10 mouse cellular contexts compared by ENCODE assay signal in genomic region chr7:18923711-18924191, GRCm38 (mm10). TPM values are rescaled to one million over a fixed set of nuclear protein-coding genes. Genes with fewer than 3 reads are reported as not detected.
DNase-seq lines count a peak whose midpoint lies in the region; ATAC-seq lines count a peak whose summit lies in the region.
"Had no signal": no experiment of that assay in that cellular context is flagged by ENCODE, and none has a peak within 500 bp of the region (broad histone marks: within the 10 kb centered on the region; RNA-seq: fewer than 3 reads in every experiment).

No protein-coding gene starts in this region.

- peak; percentile 76 for DNase-seq in R1 (ENCODE audit: low read depth, low spot score)
- DNase-seq in cerebellum, postnatal 14 days: peak; percentile 76 to 78
- DNase-seq in ovary, adult 18-20 months (ENCODE audit: low spot score): no peak
- no peak for DNase-seq in layer of hippocampus, adult 9-10 months (ENCODE audit: low spot score)
- DNase-seq in spleen, postnatal 14 days (ENCODE audit: low spot score in 2 of 2): no peak

- H3K4me2 ChIP-seq in hindbrain, embryonic 12.5 days (replicated peaks): peak overlapping the region; percentile 83
- peak overlapping the region; percentile 59 for H3K4me2 ChIP-seq in midbrain, embryonic 16.5 days (ENCODE audit: low read length)
- H3K4me2 ChIP-seq: limb, embryonic 13.5 days had no signal

- peak overlapping the region; percentile 95 for H3K27ac ChIP-seq in hindbrain, embryonic 12.5 days
- H3K27ac ChIP-seq in midbrain, embryonic 16.5 days (ENCODE audit: low read length): peak overlapping the region; percentile 97
- H3K27ac ChIP-seq: limb, embryonic 13.5 days had no signal

- H3K27me3 ChIP-seq in hindbrain, embryonic 12.5 days: peaks cover 13% of the 10 kb centered on the region
- H3K27me3 ChIP-seq in midbrain, embryonic 16.5 days (ENCODE audit: control insufficient read depth, insufficient read depth, low read depth, low read length): no peaks in the 10 kb centered on the region

- peak; percentile 35 for ATAC-seq in hindbrain, embryonic 12.5 days (ENCODE audit: low FRiP score)
- peak; percentile 19 for ATAC-seq in midbrain, embryonic 16.5 days
- ATAC-seq in activated CD4-positive, CD25-positive, alpha-beta regulatory T cell, adult 4 months: no peak

- peaks cover 61% of the 10 kb centered on the region for H3K4me1 ChIP-seq in hindbrain, embryonic 12.5 days
- H3K4me1 ChIP-seq in midbrain, embryonic 16.5 days (ENCODE audit: control insufficient read depth, insufficient read depth, low read length): peaks cover 61% of the 10 kb centered on the region

- H3K9me3 ChIP-seq in hindbrain, embryonic 12.5 days (replicated peaks): no peaks in the 10 kb centered on the region
- H3K9me3 ChIP-seq in midbrain, embryonic 16.5 days (replicated peaks; ENCODE audit: control insufficient read depth, low read length, poor library complexity, severe bottlenecking): no peaks in the 10 kb centered on the region
- H3K9me3 ChIP-seq: limb, embryonic 13.5 days; megakaryocyte, embryonic 14.5 days had no signal

- H3K4me3 ChIP-seq in hindbrain, embryonic 12.5 days: peak overlapping the region; percentile 12; the same call in 1 of the 2 replicates
- H3K4me3 ChIP-seq in midbrain, embryonic 16.5 days (ENCODE audit: low read depth, low read length): peak overlapping the region; percentile 4; the same call in 1 of the 2 replicates
- H3K4me3 ChIP-seq: limb, embryonic 13.5 days; megakaryocyte, embryonic 14.5 days had no signal

- no peaks in the 10 kb centered on the region for H3K36me3 ChIP-seq in hindbrain, embryonic 12.5 days
- H3K36me3 ChIP-seq in midbrain, embryonic 16.5 days (ENCODE audit: control insufficient read depth, insufficient read depth, low read length): no peaks in the 10 kb centered on the region
- H3K36me3 ChIP-seq: limb, embryonic 13.5 days had no signal

- WGBS in hindbrain, embryonic 12.5 days: 18% methylated on average over 4 of the region's 4 CpGs
- 15% methylated on average over 4 of the region's 4 CpGs for WGBS in midbrain, embryonic 16.5 days

- peak overlapping the region; percentile 13; the same call in 1 of the 2 replicates for H3K9ac ChIP-seq in hindbrain, embryonic 12.5 days
- peak overlapping the region; percentile 43 for H3K9ac ChIP-seq in midbrain, embryonic 16.5 days (ENCODE audit: low read depth, low read length)
- H3K9ac ChIP-seq: limb, embryonic 13.5 days had no signal

RNA-seq across cellular contexts. Expression of gene Nova2, which starts 1.9 kb away (rescaled TPM):
- 11.2 and 12.5 TPM in 2 replicates for polyA plus RNA-seq in hindbrain, embryonic 12.5 days (2016; fragmentation: Nextera tagmentation; extraction: Ambion mirVana)
- polyA plus RNA-seq in midbrain, embryonic 16.5 days (2015; fragmentation: Nextera tagmentation; extraction: Ambion mirVana): 11.9 and 14.3 TPM in 2 replicates
- not detected for polyA plus RNA-seq in activated CD4-positive, CD25-positive, alpha-beta regulatory T cell, adult 4 months (2017; shearing (Covaris generic))

RNA-seq across cellular contexts. Expression of gene Ccdc61, which starts 13.5 kb away (rescaled TPM):
- 28.8 and 31.9 TPM in 2 replicates for polyA plus RNA-seq in hindbrain, embryonic 12.5 days (2016; fragmentation: Nextera tagmentation; extraction: Ambion mirVana)
- polyA plus RNA-seq in midbrain, embryonic 16.5 days (2015; fragmentation: Nextera tagmentation; extraction: Ambion mirVana): 24.7 and 31.2 TPM in 2 replicates
- 1 to 10 TPM; 5.3 to 9.2 TPM for polyA plus RNA-seq in activated CD4-positive, CD25-positive, alpha-beta regulatory T cell, adult 4 months (2017; shearing (Covaris generic))

RNA-seq across cellular contexts. Expression of gene Pglyrp1, which starts 52.6 kb away (rescaled TPM):
- polyA plus RNA-seq in hindbrain, embryonic 12.5 days (2016; fragmentation: Nextera tagmentation; extraction: Ambion mirVana): 2.9 and 3.8 TPM in 2 replicates
- polyA plus RNA-seq in midbrain, embryonic 16.5 days (2015; fragmentation: Nextera tagmentation; extraction: Ambion mirVana): 25.4 and 29.9 TPM in 2 replicates
- polyA plus RNA-seq in activated CD4-positive, CD25-positive, alpha-beta regulatory T cell, adult 4 months (2017; shearing (Covaris generic)): 100 to 1,000 TPM; 275 to 290 TPM

Comparison
In these comparisons a context has a peak if more than half of its experiments do, and no peak if none do; other contexts are left out.
1. DNase-seq: peak in R1 (single experiment) and cerebellum, postnatal 14 days (2 of 2); none in ovary, adult 18-20 months (single experiment), layer of hippocampus, adult 9-10 months (single experiment) and spleen, postnatal 14 days (0 of 2).
2. RNA of gene Nova2, which starts 1.9 kb away (polyA plus RNA-seq): 11.2 to 12.5 TPM in hindbrain, embryonic 12.5 days and 11.9 to 14.3 TPM in midbrain, embryonic 16.5 days; not detected in activated CD4-positive, CD25-positive, alpha-beta regulatory T cell, adult 4 months; every median in the first group is over 10 times any median in the second.